Mouse (Mus musculus): ENCODE data around the gene Pla2g15.
A peak's percentile ranks its signal among the peaks of the same experiment; 100 is the strongest.

The Pla2g15 gene

DNA sequence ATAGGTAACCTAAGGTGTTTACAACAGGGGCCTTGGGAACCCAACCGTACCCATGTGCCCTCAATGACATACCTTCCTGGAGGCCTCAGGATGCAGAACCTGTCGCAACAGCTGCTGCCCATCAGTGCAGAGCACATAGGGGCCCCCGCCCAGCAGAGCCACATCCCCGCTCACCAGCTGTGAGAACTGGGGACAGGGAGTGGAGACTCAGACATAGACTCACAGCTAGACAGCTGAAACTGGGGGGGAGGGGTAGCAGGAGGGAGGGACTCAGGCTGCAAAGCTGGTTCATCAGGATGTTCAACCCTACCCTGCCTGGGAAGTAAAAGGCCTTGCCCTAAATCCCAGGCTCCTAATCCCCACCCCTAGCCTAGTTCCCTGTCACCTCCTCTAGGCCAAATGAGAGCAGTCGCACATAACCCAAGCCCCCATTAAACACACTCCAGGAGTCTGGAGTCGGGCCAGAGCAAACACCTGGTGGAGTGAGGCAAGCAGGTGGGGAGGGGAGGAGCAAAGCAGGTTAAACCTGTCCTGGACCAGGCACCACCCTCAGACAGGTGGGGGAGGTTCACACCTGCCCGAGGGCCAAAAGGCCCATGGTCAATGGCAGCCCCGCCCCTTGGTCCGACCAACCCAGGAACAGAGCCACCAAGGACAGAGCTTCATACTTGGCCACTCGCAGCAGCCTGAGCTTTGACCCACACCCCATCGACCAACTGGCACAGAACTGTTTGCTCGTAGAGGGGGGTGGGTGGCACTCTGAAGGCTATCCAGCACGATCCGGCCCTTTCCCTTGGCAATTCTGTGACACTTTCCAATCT is 15.2 kb upstream of the Pla2g15 start:
- no peak for DNase-seq (ENCODE audit: low spot score in 2 of 2)

DNA sequence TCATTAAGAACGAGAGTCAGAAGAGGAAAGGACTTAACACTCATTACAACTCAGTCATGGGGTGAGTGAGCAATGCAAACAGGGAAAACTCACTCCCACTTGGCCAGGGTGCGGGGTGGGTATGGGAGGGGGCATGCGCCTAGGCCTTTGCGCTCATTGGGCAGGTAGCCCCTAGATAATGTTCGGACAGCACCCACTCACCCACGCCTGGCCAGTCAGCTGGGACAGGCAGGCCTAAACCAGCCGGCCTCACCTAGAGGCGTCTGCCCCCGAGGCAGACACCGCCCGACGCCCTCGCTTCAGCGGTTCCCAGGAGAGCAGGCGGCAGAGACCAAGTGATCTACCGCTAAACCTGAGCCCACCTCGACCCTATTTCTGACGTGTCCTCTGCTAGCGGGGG is 14.5 kb upstream of the Pla2g15 start:
- DNase-seq (ENCODE audit: low spot score in 2 of 2): no peak

GRCm38 (mm10) chr8:106136156-106137130 is 13.8 kb upstream of the Pla2g15 start, which contains the start of gene Esrp2:
Esrp2 (minus strand) TSS chr8:106136974.
- no peak for DNase-seq (ENCODE audit: low spot score in 2 of 2)

- DNase-seq (ENCODE audit: low spot score in 2 of 2): no peak
Observed at GRCm38 (mm10) chr8:106137218-106137905, 12.8 kb upstream of the Pla2g15 start.

DNA sequence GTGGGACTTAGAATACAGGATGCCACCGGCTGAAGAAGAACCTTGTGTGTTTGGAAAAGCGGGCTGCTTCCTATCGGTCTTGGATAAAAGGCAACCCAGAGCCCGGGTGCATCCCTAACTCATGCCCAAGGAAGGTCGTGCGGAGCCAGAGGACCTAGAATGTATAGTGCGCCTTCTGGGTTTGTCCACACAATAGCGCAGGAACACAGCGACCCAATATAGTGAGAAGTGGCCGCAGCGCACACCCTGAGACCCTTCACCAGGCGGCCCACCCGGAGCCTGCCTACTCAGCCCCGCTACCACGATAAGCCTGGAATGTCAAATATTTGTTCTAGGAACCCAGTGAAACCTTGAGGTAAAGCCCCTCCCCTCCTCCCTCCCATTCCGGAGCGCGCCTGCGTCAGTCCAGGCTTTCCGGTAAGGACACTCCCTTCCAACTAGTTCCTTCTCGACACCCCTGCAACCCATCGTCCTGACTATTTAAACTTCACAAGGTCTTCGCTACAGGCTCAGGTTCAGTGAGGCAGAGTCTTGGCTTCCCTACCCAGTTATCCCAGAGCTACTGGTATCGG is 12.2 kb upstream of the Pla2g15 start:
- no peak for DNase-seq (ENCODE audit: low spot score in 2 of 2)

GRCm38 (mm10) chr8:106138616-106139015 is 11.6 kb upstream of the Pla2g15 start:
- no peak for DNase-seq (ENCODE audit: low spot score in 2 of 2)

DNA sequence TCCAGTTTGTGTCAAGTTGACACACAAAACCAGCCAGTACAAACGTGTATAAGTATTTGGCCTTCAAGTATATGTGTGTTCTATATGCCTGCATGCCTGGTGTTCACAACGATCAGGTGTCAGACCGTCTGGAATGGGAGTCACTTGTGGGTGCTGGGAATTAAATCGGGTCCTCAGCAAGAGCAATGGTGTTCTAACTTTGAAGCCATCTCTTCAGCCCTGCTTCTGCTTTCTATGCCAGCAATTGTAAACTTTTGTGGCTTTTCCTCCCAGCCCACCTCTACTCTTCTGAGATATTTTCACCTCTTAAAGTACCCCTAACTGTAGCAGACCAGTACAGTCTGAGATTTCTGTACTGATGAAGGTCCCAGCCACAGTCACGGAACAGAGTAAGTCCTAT is 10.0 kb upstream of the Pla2g15 start:
- no peak for DNase-seq (ENCODE audit: low spot score in 2 of 2)

GRCm38 (mm10) chr8:106140769-106141168 is 9.4 kb upstream of the Pla2g15 start:
- DNase-seq (ENCODE audit: low spot score in 2 of 2): peak; percentile 62 to 72

DNA sequence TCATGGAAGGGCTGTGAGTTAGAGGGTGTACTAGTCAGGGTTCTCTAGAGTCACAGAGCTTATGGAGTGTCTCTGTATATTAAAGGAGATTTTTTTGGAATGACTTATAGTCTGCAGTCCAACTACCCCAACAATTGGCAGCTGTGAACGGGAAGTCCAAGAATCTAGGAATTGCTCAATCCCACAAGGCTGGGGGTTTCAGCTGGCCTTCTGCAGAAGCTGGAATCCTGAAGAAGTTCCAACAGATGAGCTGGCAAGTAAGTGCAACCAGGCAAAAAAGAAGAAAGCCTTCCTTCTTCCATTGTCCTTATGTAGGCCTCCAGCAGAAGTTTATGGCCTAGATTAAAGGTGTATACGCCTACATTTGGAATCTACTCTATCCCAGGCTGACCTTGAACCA is 4.9 kb upstream of the Pla2g15 start:
- no peak for DNase-seq (ENCODE audit: low spot score in 2 of 2)

DNA sequence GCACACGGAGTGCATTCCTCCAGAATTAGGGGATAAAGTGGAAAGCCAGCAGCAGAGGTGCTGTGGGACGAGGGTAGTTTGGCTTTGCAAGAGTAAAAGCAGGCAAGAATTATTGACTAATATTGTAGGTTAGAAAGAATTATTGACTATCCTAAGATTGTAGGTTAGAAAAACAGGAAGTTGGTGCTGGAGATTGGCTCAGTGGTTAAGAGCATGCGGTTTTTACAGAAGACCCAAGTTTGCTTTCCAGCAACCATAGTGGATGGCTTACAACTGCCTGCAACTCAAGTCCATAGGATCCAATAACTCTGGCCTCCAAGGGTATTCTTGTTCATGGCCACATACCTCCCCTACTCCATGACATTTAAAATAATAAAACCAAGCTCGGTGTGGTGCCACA is 4.2 kb upstream of the Pla2g15 start:
- no peak for DNase-seq (ENCODE audit: low spot score in 2 of 2)

DNA sequence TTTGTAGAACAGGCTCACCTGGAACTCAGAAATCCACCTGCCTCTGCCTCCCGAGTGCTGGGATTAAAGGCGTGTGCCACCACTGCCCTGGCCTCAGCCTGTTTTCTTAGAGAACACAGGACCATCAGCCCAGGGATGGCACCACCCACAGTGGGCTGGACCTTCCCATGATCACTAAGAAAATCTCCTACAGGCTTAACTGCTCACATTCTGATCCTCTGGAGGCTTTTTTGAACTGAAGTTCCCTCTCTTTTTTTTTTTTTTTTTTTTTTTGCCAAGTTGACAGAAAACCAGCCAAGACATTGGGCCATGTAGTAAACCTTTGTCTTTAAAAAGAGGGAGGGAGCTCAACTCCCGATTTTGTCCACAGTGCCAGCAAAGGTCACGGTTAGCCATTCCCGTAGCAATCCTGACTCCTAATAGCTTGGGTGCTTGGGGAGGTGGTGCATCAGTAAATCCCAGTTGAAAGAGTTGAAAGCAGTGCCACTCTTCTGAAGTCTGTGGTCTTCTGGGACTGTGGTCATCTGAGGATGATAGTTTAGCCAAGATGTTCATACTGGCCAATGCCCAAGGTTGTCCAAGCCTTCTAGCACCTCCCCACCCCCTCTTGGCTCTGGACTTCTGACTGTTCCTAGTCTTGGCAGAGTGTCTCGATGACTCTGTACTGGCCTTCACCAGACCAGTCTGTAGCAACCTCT is 2.2 kb upstream of the Pla2g15 start:
- no peak for DNase-seq (ENCODE audit: low spot score in 2 of 2)

- DNase-seq (ENCODE audit: low spot score in 2 of 2): no peak
Observed at GRCm38 (mm10) chr8:106149025-106149424, 1.2 kb upstream of the Pla2g15 start.

- no peak for DNase-seq (ENCODE audit: low spot score in 2 of 2)
Observed at GRCm38 (mm10) chr8:106150653-106151000, 428 bp downstream of the Pla2g15 start.

GRCm38 (mm10) chr8:106151041-106151440 is 842 bp downstream of the Pla2g15 start:
- no peak for DNase-seq (ENCODE audit: low spot score in 2 of 2)

DNA sequence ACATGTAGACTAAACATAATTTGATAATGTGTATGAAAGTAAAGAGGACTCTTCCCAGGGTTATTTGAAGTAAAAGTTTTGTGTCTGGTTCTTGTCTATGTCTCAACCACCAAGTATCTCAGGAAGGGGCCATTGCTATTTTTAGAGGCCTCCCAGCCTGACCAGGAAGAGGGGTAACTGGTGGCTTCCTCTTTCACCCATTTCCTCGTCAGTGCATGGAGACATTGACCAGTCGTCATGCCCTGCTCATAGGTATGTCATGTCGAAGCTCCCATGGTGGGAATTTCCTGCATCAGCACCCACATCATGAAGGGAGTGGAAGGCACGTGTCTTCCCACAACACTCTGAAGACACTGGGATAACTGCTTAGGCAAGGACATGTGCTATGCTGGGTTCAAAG is 2.7 kb downstream of the Pla2g15 start:
- DNase-seq (ENCODE audit: low spot score in 2 of 2): no peak

DNA sequence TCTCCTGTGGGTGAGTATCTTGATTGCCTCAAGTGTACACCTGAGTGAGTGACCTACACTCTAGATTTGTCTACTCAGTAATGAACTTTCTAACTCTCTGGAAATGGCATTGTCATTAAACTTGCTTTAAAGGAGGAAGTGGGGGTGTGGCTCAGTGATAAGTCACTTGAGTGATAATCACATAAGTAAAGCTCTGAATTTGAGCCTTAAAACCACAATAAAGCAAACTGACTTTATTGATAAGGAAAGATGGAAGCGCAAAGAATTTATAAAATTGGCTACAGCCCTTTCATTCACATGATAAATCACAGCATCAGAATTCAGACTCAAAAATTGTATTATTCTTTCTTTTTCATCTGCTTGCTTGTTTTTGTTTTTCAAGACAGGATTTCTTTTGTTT is 7.2 kb downstream of the Pla2g15 start:
- DNase-seq (ENCODE audit: low spot score in 2 of 2): no peak

- DNase-seq (ENCODE audit: low spot score in 2 of 2): no peak
Observed at GRCm38 (mm10) chr8:106158381-106158780, 8.2 kb downstream of the Pla2g15 start.

DNA sequence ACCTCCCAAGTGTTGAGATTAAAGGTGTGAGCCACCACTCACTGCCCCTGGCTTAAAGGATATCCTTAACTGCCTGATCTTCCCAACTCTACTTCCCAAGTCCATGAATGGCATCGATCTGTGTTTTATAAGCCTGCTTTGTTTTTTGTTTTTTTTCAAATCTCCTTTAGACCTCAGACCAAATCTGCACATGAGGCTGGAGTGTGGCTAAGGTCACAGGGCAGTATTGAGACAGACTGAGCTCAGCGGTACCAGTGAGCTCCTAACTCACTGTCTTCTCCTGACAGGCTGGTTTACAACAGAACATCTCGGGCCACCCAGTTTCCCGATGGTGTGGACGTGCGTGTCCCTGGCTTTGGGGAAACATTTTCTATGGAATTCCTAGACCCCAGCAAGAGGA is 9.7 kb downstream of the Pla2g15 start:
- DNase-seq (ENCODE audit: low spot score in 2 of 2): no peak

GRCm38 (mm10) chr8:106163251-106163650 is 13.1 kb downstream of the Pla2g15 start:
- DNase-seq (ENCODE audit: low spot score in 2 of 2): no peak

- DNase-seq (ENCODE audit: low spot score in 2 of 2): peak; percentile 57 to 61
Observed at GRCm38 (mm10) chr8:106165460-106165859, 15.3 kb downstream of the Pla2g15 start.

DNA sequence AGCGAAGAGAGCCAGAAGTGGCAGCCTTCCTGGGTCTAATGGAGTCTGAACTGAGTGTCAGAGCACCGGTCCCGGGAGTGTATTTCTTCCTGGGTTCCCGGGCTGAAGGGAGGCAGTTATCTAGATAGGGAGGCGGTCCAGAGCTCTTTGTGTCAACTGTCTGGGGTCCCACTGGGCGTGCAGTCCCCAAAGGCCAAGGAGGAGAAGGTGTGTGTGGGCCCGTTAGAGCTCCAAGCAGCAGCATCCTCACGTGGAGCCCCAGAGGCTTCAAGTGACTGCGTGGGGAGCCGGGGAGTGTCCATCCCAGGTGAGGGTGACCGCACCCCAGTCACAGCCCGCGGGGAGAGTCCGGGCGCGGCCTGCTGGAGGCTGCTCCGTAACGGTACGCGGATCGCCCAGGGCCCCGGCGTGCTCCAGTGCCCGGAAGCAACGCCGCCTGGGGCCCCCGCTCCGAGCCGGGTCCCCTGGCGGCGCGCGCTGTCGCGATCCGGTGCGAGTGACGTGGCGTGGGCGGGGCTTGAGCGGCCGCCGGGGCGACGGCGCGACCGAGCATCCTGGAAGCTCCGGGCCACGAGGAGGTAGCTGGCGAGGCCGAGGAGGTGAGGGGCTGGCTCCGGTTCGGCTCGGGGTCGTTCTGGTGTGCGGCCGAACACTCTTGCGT is 18.3 kb downstream of the Pla2g15 start, which contains the start of gene Slc7a6:
Slc7a6 (plus strand) TSS at position 502 of the 661 bp plus-strand sequence.
- peak; percentile 75 to 86 for DNase-seq (ENCODE audit: low spot score in 2 of 2)

Data from frontal cortex, postnatal 10 days (tissue).